Mouse (Mus musculus): Measurements from ENCODE around the gene Optc. TPM values are rescaled to one million over a fixed set of nuclear protein-coding genes. Genes with fewer than 3 reads are reported as not detected.

Optc gene
- polyA plus RNA-seq, 1 experiment from 2014 or later = 0.82 TPM

DNA sequence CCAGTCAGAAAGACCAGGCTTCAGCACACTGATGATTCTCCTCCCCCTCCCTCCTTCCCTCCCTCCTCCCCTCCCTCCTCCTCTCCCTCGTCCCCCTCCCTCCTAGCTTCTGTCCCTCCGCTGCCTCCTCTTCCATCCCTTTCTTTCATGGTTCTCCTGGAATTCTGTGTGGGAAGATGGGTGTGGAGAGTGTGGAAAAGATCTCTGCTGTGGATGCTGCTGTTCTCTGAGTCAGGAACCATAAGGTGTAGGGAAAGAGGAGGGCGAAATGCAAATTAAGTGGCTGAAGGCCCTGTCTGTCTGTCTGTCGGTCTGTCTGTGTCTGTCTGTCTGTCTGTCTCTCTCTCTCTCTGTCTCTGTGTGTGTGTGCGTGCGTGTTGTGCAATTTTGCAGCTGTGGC, 10.5 kb downstream of the Optc start:
- Histone ChIP-seq H3K4me2 (ENCODE audit: low read depth, low read length) (no peak overlapping the region), H3K9ac (ENCODE audit: low read depth, low read length) (no peak overlapping the region), H3K4me3 (ENCODE audit: low read depth, low read length) (no peak overlapping the region), H3K4me1 (ENCODE audit: control insufficient read depth, insufficient read depth, low read length) (peaks cover 16% of the 10 kb centered on the region), H3K27ac (replicated peaks; ENCODE audit: low read depth, low read length) (no peak overlapping the region), H3K27me3 (replicated peaks; ENCODE audit: control insufficient read depth, insufficient read depth, low read length) (no peaks in the 10 kb centered on the region), H3K9me3 (ENCODE audit: control insufficient read depth, low read length) (no peaks in the 10 kb centered on the region), H3K36me3 (ENCODE audit: control insufficient read depth, insufficient read depth, low read length) (no peaks in the 10 kb centered on the region)
- no peak for DNase-seq (ENCODE audit: low spot score)
- ATAC-seq (ENCODE audit: low read depth) = no peak
- 68% methylated on average over 6 of the region's 6 CpGs for WGBS

- H3K27ac ChIP-seq (replicated peaks; ENCODE audit: low read depth, low read length) = no peak overlapping the region
- no peak overlapping the region for H3K4me2 ChIP-seq (ENCODE audit: low read depth, low read length)
- H3K27me3 ChIP-seq (replicated peaks; ENCODE audit: control insufficient read depth, insufficient read depth, low read length) = no peaks in the 10 kb centered on the region
- ATAC-seq (ENCODE audit: low read depth) (no peak), DNase-seq (ENCODE audit: low spot score) (peak; percentile 73)
- no peaks in the 10 kb centered on the region for H3K36me3 ChIP-seq (ENCODE audit: control insufficient read depth, insufficient read depth, low read length)
- H3K9ac ChIP-seq (ENCODE audit: low read depth, low read length) = no peak overlapping the region
- no peak overlapping the region for H3K4me3 ChIP-seq (ENCODE audit: low read depth, low read length)
- H3K9me3 ChIP-seq (ENCODE audit: control insufficient read depth, low read length) = no peaks in the 10 kb centered on the region
- WGBS = 26% methylated on average over 5 of the region's 5 CpGs
- peaks cover 48% of the 10 kb centered on the region for H3K4me1 ChIP-seq (ENCODE audit: control insufficient read depth, insufficient read depth, low read length)
Measured at GRCm38 (mm10) chr1:133891489-133891888, 16.3 kb downstream of the Optc start.

GRCm38 (mm10) chr1:133889949-133890598, 17.7 kb downstream of the Optc start:
- Histone ChIP-seq H3K4me1 (ENCODE audit: control insufficient read depth, insufficient read depth, low read length) (peaks cover 48% of the 10 kb centered on the region), H3K4me2 (ENCODE audit: low read depth, low read length) (peak overlapping the region; percentile 46), H3K9ac (ENCODE audit: low read depth, low read length) (peak overlapping the region; percentile 28; the same call in 1 of the 2 replicates), H3K36me3 (ENCODE audit: control insufficient read depth, insufficient read depth, low read length) (no peaks in the 10 kb centered on the region), H3K27ac (replicated peaks; ENCODE audit: low read depth, low read length) (no peak overlapping the region), H3K27me3 (replicated peaks; ENCODE audit: control insufficient read depth, insufficient read depth, low read length) (no peaks in the 10 kb centered on the region), H3K4me3 (ENCODE audit: low read depth, low read length) (0 out of 2 replicates have a peak overlapping the region, but pooled peaks have one; percentile 4), H3K9me3 (ENCODE audit: control insufficient read depth, low read length) (no peaks in the 10 kb centered on the region)
- WGBS = 13% methylated on average over 20 of the region's 20 CpGs
- no peak for DNase-seq (ENCODE audit: low spot score)
- 0 out of 2 replicates have a peak, but pooled peaks have one; percentile 22 for ATAC-seq (ENCODE audit: low read depth)

DNA sequence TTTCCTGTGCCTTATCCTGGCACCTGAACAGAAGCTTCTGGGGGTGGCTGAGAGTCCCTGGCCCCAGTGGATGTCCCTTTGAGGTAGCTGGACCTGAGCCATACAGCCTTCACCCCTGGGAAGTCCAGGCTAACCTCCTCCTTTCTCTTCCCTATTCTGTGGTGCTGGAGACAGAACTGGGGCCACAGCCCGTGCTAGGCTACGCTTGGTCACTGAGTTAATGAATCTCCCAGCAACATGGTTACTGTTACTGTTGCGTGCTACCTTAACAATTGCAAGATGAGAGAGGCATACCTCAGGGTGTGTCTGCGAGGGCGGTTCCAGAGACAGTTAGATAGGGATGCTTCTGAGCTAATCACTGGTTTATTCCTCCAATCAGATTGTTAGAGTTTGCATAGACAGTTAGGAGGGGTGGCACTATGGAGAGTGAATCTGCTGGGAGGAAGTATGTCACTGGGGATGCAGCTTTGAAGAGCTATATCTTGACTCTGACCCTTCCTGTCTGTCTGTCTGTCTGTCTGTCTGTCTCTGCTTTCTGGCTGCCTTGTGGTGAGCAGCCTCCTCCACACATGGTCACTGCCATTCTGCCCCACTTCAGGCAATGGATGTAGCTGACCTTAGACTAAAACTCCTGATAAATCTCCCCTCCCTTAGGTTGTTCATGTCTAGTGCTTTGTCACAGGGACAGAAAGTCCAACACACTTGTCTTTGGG, 20.1 kb downstream of the Optc start:
- peaks cover 38% of the 10 kb centered on the region for H3K4me1 ChIP-seq (ENCODE audit: control insufficient read depth, insufficient read depth, low read length)
- ATAC-seq (ENCODE audit: low read depth) = no peak
- WGBS = 79% methylated on average over 5 of the region's 5 CpGs

DNA sequence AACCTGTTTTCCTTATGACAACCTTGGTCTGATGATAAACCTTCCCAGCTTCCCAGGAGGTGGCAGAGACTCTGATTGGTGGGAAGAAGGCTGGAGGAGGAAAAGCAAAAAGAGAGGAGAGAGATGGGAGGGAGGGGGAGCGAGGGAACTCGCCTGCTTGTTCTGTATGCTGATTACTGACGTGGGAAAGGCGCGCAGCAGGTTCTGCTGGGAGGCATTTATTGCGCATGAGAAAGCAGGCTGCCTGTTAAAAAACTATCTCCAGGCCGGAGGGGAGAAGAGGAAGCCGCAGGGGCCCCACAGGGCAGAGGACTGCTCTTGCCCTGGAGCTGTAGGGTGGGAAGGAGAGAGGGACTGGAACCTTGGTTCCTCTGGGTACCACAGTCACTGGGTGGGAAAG, 20.8 kb downstream of the Optc start:
- no peaks in the 10 kb centered on the region for H3K9me3 ChIP-seq (ENCODE audit: control insufficient read depth, low read length)

More for the DNA sequence above, 20.1 kb downstream of the Optc start:
- H3K4me2 ChIP-seq (ENCODE audit: low read depth, low read length) = no peak overlapping the region
- H3K27me3 ChIP-seq (replicated peaks; ENCODE audit: control insufficient read depth, insufficient read depth, low read length) = no peaks in the 10 kb centered on the region
- no peaks in the 10 kb centered on the region for H3K9me3 ChIP-seq (ENCODE audit: control insufficient read depth, low read length)
- no peak for DNase-seq (ENCODE audit: low spot score)
- H3K36me3 ChIP-seq (ENCODE audit: control insufficient read depth, insufficient read depth, low read length) = no peaks in the 10 kb centered on the region
- H3K9ac ChIP-seq (ENCODE audit: low read depth, low read length) = no peak overlapping the region
- no peak overlapping the region for H3K27ac ChIP-seq (replicated peaks; ENCODE audit: low read depth, low read length)
- no peak overlapping the region for H3K4me3 ChIP-seq (ENCODE audit: low read depth, low read length)

DNA sequence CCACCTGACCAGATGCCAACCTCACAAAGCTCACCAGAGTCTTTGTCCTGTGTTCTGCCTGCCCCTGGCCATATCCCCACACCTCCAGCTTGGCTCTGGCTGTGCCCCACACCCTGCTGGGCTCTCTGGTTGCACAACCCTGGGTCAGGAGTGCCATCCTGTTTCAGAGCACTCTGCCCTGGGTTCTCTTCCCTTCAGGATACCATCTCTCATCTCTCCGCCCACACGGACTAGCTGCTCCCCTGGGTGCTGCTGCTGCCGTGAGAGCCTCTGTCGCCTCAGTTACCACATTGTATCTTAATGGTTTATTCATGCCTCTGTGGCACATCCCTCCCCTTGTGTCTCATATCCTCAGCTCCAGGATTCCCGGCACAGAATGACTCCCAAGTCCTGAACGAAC, 21.4 kb downstream of the Optc start:
- no peak for ATAC-seq (ENCODE audit: low read depth)
- Histone ChIP-seq H3K9ac (ENCODE audit: low read depth, low read length) (no peak overlapping the region), H3K4me1 (ENCODE audit: control insufficient read depth, insufficient read depth, low read length) (peaks cover 38% of the 10 kb centered on the region), H3K4me2 (ENCODE audit: low read depth, low read length) (no peak overlapping the region), H3K4me3 (ENCODE audit: low read depth, low read length) (no peak overlapping the region), H3K36me3 (ENCODE audit: control insufficient read depth, insufficient read depth, low read length) (no peaks in the 10 kb centered on the region), H3K9me3 (ENCODE audit: control insufficient read depth, low read length) (no peaks in the 10 kb centered on the region), H3K27ac (replicated peaks; ENCODE audit: low read depth, low read length) (no peak overlapping the region), H3K27me3 (replicated peaks; ENCODE audit: control insufficient read depth, insufficient read depth, low read length) (no peaks in the 10 kb centered on the region)
- DNase-seq (ENCODE audit: low spot score) = no peak
- WGBS = 36% methylated on average over 6 of the region's 6 CpGs

More for the DNA sequence above, 20.8 kb downstream of the Optc start:
- Histone ChIP-seq H3K9ac (ENCODE audit: low read depth, low read length) (no peak overlapping the region), H3K4me1 (ENCODE audit: control insufficient read depth, insufficient read depth, low read length) (peaks cover 36% of the 10 kb centered on the region), H3K36me3 (ENCODE audit: control insufficient read depth, insufficient read depth, low read length) (no peaks in the 10 kb centered on the region), H3K4me2 (ENCODE audit: low read depth, low read length) (no peak overlapping the region), H3K27ac (replicated peaks; ENCODE audit: low read depth, low read length) (no peak overlapping the region), H3K27me3 (replicated peaks; ENCODE audit: control insufficient read depth, insufficient read depth, low read length) (no peaks in the 10 kb centered on the region), H3K4me3 (ENCODE audit: low read depth, low read length) (no peak overlapping the region)
- 2% methylated on average over 8 of the region's 8 CpGs for WGBS
- peak; percentile 34; the same call in 1 of the 2 replicates for ATAC-seq (ENCODE audit: low read depth)
- DNase-seq (ENCODE audit: low spot score) = peak; percentile 76

DNA sequence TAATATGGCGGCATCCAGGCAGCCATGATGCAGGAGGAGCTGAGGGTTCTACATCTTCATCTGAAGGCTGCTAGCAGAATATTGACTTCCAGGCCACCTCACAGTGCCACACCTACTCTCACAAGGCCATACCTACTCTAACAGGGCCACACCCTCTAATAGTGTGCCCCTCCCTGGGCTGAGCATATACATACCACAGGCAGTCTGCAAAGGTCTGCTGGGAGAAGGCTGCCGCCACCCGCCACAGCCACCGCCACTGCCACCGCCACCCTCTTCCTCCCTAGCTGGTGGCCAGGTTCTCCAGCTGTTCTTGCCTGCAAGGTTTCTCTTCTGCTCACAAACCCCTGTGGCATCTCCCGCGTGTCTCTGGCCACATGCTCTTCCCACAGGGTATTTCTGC, 22.0 kb downstream of the Optc start:
- WGBS = 90% methylated on average over 6 of the region's 7 CpGs
- peaks cover 32% of the 10 kb centered on the region for H3K4me1 ChIP-seq (ENCODE audit: control insufficient read depth, insufficient read depth, low read length)
- no peak overlapping the region for H3K27ac ChIP-seq (replicated peaks; ENCODE audit: low read depth, low read length)
- no peaks in the 10 kb centered on the region for H3K36me3 ChIP-seq (ENCODE audit: control insufficient read depth, insufficient read depth, low read length)
- no peaks in the 10 kb centered on the region for H3K9me3 ChIP-seq (ENCODE audit: control insufficient read depth, low read length)
- DNase-seq (ENCODE audit: low spot score) (no peak), ATAC-seq (ENCODE audit: low read depth) (no peak)
- H3K27me3 ChIP-seq (replicated peaks; ENCODE audit: control insufficient read depth, insufficient read depth, low read length) = no peaks in the 10 kb centered on the region
- no peak overlapping the region for H3K4me3 ChIP-seq (ENCODE audit: low read depth, low read length)
- no peak overlapping the region for H3K4me2 ChIP-seq (ENCODE audit: low read depth, low read length)
- no peak overlapping the region for H3K9ac ChIP-seq (ENCODE audit: low read depth, low read length)

DNA sequence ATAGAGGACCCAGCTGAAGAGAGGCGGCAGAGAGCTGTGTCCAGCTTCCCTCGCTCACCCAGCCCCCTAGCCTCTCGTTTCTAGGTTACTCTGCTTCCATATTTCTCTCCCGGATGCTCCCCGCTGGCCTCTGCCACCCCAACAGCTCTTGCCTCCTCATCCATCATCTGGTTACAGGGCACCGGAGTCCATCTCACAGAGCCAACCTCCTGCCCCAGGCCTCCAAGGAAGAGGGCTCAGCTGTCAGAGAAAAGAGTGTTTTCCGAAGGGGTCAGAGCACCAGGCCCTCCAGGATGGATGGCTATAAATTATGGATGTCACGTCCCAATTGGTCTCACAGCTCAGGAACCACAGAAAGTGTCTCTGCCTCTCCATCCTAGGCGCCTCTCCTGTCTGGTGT, 23.1 kb downstream of the Optc start:
- H3K4me2 ChIP-seq (ENCODE audit: low read depth, low read length) = no peak overlapping the region
- DNase-seq (ENCODE audit: low spot score) = no peak

More for the DNA sequence above, 23.1 kb downstream of the Optc start:
- no peak overlapping the region for H3K4me3 ChIP-seq (ENCODE audit: low read depth, low read length)
- H3K9ac ChIP-seq (ENCODE audit: low read depth, low read length) = no peak overlapping the region
- peaks cover 21% of the 10 kb centered on the region for H3K4me1 ChIP-seq (ENCODE audit: control insufficient read depth, insufficient read depth, low read length)
- no peaks in the 10 kb centered on the region for H3K9me3 ChIP-seq (ENCODE audit: control insufficient read depth, low read length)
- no peaks in the 10 kb centered on the region for H3K27me3 ChIP-seq (replicated peaks; ENCODE audit: control insufficient read depth, insufficient read depth, low read length)
- WGBS = 74% methylated on average over 9 of the region's 9 CpGs
- H3K36me3 ChIP-seq (ENCODE audit: control insufficient read depth, insufficient read depth, low read length) = no peaks in the 10 kb centered on the region
- ATAC-seq (ENCODE audit: low read depth) = no peak
- no peak overlapping the region for H3K27ac ChIP-seq (replicated peaks; ENCODE audit: low read depth, low read length)
